Mouse (Mus musculus) lung, postnatal 25 days (tissue): ENCODE measurements at regions not wholly inside any gene's neighbourhood (a gene's known extent, or its start where the extent isn't known, plus 50 kb on each side); places are given as distances from the start of the nearest gene placed in this dataset.

Experiments
- DNase-seq: peaks from one replicate; pipeline ENCODE4 v3.0.0; 2022; ENCODE audit warnings: low spot score

- peak; percentile 43 for DNase-seq
Observed at GRCm38 (mm10) chr12:7777220-7778055, 200.0 kb upstream of the Apob start.

DNA sequence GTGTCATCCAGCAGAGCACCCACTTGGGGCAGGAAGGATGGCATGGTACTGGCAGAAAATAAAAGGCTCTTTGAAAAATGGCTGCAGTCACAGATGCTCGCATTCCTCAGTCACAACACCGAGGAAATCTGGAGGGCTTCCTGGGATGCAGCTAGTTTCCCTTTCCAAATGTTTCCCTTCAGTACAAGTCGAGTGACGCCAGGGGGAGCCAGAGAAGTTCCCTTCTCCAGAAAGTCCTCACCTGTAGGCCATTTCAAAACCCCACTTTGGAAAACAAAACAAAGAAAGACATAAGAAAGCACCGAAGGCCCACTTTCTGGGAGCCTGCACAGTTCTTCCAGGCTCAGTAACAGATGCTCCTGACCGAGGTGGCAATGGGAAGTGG, 199.4 kb upstream of the Apob start:
- DNase-seq, result peak; percentile 1

DNA sequence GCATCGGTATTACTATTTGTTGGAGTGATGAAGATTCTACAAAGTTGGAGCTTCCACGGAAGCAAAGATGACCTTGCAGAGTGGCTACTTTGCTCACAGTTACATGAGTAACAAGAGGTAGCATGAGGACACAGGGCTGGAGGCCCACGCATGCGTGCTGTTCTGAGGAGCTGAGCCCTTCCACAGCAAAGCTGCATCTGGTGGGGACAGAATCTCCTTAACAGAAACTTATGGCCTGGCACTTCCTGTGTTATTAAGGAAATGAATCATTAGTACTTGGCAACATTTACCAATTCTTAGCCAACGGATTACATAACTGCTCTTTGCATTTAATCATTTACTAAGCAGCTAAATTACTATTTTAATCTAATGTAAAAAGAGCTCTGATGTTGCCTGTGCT, 160.8 kb upstream of the Apob start:
- DNase-seq, result peak; percentile 32

DNA sequence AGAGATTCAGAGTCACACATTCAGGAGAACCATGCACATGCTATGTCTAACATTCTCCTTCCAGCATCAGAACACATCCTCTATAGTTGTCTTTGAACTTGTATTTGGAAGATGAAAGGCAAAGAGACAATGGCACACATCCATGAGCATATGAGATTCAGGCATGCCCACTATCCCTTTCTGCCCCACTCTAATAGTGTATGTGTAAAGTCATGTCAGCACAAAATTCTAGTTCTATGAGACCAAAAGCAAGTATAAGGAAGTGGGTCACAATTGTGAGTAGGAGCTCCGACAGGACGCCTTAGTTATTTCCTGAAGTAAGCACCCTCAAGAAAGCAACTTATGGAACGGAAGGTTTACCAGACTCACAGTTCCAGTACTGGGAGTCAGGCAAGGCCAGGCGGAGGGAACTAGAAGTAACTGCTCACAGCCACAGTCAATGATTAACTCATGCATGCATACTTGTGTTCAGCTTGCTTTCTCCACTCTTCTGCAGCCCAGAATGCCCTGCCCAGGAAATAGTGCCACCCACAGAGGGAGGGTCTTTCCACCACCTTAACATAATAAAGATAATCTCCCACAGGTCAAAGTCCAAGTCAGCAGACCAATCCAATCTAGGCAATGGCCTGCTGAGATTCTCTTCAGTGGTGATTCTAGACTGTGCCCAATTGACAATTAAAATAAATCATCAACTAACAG, 157.3 kb upstream of the Apob start:
- no peak for DNase-seq

DNA sequence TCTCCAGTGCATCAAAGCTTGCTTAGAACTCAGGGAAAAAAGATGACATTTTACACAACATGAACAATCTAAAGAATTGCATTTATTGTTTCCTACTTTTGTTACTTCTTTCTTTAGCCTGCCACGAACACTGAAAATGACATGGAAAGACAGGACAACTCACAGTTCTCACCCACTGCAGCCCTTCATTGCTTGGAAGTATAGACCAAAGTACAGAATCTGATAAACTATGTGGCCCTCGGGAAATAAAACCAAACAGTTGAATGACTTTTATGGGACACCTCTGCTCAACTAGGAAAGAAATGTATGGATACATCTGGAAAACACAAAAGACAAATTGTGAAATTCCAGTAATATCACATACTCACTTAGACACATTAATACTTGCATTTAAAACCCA, 156.7 kb upstream of the Apob start:
- no peak for DNase-seq

DNA sequence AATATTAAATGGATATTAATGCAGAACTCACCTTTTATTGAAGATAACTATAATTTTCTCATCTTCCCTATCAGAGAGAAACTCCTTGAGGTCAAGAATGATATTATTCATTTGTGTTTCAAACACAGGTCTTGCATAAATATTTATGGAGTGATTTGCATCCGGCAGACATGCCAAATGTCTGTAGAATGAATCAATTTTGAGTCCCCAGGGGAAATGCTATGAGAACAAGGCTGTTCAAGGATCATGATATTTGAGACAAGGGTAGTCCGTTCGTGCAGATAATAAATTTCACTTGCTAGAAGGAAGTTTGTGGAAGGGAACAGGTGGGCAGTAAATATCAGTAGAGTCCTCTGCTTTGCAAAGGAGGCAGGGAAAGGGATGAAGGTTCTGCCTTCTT, 141.7 kb upstream of the Apob start:
- no peak for DNase-seq

DNA sequence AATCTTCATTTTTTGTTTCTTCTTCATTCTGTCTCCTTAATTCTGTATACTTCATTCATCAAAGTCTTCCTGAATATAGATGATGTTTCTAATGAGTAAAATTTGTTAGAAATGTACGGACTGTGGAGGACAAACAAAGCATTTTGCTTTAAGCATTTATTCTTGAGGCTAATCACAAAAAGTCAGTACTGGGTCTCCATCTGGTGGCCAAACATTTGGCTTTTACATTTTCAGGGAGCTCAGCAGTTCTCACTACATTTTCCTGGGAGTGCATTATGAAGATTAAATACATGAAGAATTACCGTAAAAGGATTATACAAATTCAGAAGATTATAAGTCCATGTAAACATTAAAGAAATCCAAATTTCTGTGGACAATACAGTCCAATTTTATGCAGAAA, 123.6 kb upstream of the Apob start:
- DNase-seq, result no peak

- DNase-seq, result no peak
Observed at GRCm38 (mm10) chr12:7855683-7856082, 121.8 kb upstream of the Apob start.

DNA sequence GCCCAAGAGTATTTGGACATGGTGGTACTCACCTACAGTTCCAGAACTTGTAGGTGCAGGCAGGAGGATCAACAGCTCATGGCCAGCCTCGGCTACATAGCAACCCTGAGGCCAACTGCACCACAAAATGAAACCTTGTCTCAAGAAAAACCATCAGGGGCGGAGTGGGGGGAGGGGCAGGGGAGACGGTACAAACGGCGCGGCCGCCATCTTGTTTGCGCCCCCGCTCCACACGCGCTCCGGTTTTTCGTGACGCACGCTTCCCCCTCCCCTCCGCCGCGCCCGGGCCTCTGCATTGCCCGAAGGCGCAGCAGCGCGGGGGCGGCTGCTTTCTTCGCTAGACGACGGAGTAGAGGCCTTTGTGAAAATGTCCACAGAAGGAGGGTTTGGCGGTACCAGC, 117.9 kb upstream of the Apob start:
- no peak for DNase-seq

- DNase-seq, result no peak
Observed at GRCm38 (mm10) chr12:7870004-7870403, 107.4 kb upstream of the Apob start.

DNA sequence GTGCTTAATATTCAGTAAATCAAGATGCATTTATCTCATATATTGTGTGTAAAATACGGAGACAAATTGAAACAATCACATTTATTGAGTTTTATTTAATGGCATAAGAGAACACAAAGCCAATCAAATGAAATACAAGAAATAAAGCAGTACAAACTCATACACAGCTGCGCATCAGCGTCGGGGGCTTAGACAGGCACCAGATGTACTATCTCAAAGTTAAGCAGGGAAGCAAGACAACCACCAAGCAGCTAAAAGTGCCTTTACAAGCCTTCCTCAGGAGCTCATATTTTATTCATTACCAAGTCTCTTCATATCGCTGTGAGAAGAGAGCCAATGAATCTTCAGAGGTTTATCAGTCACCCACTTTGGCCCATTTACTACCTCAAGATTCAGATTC, 107.0 kb upstream of the Apob start:
- no peak for DNase-seq

GRCm38 (mm10) chr12:7875454-7875853, 102.0 kb upstream of the Apob start:
- DNase-seq, result no peak

- peak; percentile 32 for DNase-seq
Observed at GRCm38 (mm10) chr12:7876302-7877063, 101.0 kb upstream of the Apob start.

DNA sequence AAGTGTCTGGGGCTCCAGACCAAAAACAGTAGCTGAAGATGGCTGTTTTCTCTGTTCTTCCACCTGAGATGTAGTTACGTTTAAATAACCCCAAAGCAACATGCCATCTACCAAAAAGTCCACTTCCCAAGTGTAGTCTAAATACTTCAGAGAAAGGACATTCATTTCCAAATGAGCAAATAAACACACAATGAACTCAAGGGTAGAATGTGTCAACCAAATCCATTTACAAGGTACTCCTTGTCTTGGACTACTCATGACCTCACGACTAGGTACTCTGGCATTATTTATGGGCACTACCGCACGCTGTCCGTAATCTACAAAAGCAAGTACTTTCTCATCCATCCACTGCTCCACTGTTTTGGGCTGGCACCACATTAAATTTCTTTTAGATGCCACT, 98.7 kb upstream of the Apob start:
- peak; percentile 15 for DNase-seq

- no peak for DNase-seq
Observed at GRCm38 (mm10) chr12:7896156-7896555, 81.3 kb upstream of the Apob start.

GRCm38 (mm10) chr12:7905329-7905728, 72.1 kb upstream of the Apob start:
- DNase-seq, result no peak

- DNase-seq, result no peak
Observed at GRCm38 (mm10) chr12:7906831-7907230, 70.6 kb upstream of the Apob start.

DNA sequence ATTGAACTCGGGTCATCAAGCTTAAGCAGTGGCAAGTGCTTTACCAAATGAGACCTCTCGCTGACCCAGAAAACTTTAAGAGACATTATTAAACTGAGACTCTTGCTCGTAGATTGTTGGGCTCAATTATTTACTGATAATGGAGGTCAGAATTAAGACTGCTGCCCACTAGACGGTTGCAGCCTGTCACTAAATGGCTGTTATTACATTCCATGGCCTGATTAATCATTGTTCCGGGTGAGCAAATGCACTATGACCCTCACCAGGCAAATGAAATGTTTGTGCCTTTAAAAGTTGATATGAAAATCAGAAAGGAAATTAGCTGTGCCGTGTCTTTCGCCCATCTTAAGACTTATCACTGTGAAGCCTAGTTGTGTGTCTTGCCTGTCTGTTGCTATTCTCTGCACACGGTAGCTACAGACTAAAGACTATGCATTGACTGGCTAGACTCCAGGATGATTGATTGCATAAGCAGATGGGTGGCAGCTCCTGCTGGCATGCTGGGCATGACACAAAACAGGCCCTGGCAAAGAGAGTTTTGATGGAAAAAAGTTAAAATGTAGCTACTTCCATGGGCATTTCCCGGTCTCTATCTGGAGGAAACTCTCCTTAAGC, 67.6 kb upstream of the Apob start:
- no peak for DNase-seq

DNA sequence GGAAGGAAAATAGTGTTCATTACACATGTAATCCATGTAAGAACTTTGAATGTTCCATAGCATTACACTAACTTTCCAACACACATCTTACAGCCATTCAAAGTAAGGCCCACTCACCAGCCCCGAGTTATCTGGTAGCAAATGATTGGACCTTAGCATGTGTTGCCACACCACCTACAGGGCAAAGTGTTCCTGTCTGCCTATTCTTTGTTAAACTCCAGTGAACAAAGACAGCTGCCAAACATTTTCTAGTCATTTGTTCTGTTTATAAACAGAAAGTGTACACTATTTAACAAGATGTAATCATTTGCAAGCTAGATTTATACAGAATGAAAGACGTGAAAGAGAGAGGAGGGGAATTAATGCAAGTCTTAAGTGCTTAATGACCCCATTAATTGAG, 66.9 kb upstream of the Apob start:
- no peak for DNase-seq

GRCm38 (mm10) chr12:7918385-7918784, 59.1 kb upstream of the Apob start:
- no peak for DNase-seq

GRCm38 (mm10) chr12:7918967-7919708, 58.3 kb upstream of the Apob start:
- no peak for DNase-seq
